Mouse (Mus musculus): ENCODE data around the gene Bcl7b.

- TF ChIP-seq ZNF384 (IDR thresholded peaks at IDR 0.05; ENCODE audit: low read depth, low read length) (no peak), MAFK (IDR thresholded peaks at IDR 0.05; ENCODE audit: insufficient read depth, low read depth, low read length) (no peak), HCFC1 (IDR thresholded peaks at IDR 0.05; ENCODE audit: borderline replicate concordance, insufficient read depth, low read length) (no peak), ZC3H11A (IDR thresholded peaks at IDR 0.05; ENCODE audit: borderline replicate concordance, low read depth, low read length) (no peak)
Observed at GRCm38 (mm10) chr5:135230186-135230585, 62.1 kb downstream of the Bcl7b start.

Measured in ES-E14 (cell line).